Mouse (Mus musculus): ENCODE results near the gene Palld. TPM values are rescaled to one million over a fixed set of nuclear protein-coding genes. Genes with fewer than 3 reads are reported as not detected.

Palld gene
- polyA plus RNA-seq, 2 experiments from 2014 or later = 0.24 to 0.33 TPM

DNA sequence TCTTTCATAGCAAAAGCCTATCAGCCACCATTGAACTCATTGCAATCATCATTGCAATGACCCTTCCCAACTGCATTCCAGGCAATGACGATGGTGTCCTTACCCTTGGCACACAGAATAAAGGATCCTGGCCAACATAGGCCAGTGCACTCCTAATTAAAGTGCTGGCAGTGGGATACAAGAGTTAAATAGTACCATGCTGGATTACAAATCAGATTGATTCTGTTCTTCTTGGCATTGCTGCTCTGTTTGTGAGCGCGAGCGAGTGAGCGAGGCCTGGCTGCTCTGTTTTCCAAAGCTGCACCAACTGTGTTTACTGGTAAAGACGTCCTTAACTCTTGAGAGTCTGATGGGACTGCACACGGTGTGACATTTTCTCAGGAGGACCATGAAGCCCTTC is 37.1 kb downstream of the Palld start:
- ATAC-seq = no peak

DNA sequence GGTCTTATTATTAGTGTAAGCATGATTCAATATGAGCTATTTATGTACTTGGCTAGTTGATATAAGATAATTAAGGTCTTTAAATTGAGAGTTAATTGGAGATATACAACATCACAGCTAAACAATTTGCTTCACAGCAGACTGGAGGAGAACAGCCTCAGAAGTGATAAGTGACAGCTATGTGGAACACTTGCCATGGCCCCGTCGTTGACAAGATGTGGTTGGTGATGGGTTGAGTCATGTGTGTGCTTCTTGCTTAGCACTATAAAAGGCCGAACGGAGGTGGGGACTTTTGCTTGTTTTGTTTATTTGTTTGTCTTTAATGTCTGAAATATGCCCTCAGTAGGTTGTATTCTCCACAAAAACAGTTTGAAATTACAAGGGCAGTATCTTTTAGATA is 51.2 kb downstream of the Palld start:
- ATAC-seq = no peak

DNA sequence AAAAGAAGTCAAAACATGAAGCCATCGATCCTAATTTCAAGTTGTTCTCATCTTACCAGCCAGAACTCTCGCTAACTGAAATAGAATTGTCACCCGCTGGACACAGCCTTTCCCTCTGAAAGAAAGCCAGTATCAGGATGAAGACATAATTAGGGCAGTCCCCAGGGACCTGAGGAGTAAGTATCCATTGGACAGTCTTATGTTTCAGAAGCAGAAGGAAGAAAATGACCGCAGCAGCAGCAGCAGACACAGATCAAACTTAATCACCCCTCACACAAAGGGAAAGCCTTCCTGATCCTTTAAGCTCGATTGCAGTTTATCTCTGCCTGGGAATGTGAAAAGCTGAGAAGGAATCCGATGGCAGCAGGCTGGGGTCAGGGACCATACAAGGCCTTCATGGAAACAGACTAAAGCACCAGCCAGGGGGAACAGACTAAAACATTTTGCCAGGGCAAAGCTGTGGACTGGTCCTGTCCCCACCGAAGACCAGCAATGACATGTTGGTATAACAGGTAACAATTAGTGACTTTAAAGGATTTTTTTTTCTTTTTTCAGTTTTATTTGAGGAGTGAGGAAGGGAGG is 53.8 kb downstream of the Palld start:
- ATAC-seq = no peak

DNA sequence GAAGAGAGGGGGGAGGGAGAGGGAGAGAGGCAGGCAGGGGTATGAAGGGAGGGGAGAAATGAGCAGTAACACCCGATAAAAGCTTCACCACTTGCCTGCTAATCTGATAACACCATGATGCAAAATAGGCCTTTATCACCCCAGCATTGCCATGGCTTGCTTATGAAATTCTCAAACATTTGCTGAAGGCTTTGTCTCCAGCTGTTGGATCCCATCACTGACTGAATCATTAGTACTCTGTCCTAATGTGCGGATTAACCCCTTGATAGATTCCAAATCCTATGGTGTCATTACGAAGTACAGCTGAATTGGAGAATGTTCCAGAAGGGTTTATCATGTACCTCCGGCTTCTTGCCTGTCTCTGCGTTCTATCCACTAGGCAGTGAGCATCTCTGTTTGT is 55.0 kb downstream of the Palld start:
- no peak for ATAC-seq

DNA sequence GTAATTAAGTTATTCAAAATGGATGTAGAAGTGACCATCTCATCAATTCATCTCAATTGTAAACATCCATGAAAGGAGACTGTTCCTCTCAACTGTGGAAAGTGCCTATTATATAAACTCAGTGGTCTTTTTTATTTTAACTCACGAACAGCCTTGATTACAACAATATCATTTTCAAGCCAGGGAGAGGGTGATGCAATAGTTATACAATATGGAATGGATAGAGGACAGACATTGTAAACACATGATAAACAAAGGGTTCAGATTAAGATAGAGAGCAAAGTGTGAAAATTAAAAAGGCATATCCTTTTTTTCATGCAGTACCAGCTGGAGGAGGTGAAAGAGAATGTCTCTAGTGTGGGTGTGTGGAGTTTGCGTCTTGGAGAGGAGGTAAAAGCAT is 57.5 kb downstream of the Palld start:
- no peak for ATAC-seq

DNA sequence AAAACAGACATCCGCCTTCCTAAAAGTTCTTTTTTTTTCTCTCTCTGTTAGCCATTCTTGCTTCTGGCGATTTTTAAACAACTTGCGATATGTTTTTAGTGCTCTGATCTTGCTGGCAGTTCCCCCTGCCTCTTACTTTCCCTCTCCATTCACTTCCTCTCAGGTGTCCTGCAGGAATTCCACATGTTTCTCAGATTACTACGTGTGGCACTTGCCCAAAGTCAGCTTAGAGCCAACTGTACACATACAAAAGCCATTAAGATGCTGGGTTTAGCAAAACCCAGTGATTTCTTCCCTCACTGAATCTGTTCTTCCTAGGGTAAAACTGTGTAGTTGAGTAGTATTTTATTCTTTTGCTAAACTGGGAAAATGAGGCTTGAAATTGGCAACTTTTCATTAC is 57.9 kb downstream of the Palld start:
- no peak for ATAC-seq

DNA sequence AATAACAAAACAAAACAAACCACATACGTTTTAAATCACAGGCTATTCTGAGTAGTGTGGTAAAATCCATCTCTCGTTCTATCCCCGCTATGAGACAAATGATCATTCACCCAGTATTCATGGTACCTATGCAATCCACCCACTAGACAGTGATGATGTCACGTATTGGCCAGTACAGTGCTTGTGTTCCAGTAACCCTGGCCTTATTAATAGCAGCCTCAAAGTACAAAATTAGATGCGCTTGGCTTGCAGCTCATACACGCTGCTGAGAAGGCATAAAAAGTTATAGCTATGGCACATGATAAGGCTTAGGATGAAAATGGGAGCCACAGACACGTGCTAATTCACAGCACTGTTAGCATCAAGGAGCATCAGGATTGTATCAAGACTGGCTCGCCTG is 58.7 kb downstream of the Palld start:
- ATAC-seq = no peak

DNA sequence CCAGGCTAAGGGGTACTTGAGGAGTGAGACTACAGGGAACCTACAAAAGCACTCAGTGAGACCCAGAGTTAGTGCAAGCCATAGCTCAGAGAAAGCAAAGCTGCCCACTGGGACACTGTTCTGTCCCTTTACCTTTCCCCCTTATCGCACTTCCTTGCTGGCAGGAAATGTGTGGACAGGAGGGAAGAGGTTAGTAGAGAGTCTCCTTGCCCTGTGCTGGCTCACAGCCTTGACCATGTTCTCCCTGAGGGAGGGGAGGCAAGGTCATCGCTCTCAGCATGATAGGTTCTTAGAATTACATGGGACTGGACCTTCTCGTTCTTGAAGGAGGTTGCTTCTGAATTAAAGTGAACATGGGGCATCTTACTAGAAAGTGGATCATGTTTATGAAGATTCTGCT is 69.3 kb downstream of the Palld start:
- no peak for ATAC-seq

DNA sequence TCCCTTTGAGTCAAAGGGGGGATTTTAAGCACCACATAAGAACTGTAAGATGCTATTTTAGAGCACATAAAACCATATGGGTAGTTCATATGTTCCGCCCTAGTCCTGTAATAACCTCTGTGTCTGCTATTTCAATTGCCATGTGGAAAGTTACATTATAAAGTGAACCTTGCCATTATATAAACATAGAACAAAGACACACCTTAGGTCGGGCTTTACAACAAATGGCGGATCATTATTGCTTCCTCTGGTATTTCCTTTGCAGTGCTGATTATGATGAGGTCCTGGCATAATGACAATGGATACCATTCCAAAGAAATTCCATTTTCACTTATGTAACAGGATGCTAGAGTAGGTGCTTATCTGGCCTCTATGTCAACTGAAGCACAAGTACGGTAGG is 70.5 kb downstream of the Palld start:
- no peak for ATAC-seq

DNA sequence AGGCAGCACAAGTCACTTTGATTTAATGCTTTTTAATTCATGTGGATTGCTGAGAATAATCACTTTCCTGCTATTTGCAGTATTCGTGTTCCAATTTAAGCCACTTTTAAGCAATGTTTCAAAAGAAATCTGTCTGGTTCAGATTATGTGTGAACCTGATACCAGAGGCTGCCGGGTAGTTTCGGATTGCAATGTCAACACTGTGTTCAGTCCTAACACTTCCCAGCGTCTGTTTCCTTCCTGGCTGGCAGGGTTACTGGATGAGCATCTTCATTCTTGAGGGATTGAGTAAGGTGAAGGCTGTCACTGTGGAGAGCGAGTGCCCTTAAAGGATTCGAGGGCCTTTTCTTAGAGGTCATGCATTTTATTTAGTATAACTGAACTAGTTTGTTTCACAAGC is 71.7 kb downstream of the Palld start:
- no peak for ATAC-seq

DNA sequence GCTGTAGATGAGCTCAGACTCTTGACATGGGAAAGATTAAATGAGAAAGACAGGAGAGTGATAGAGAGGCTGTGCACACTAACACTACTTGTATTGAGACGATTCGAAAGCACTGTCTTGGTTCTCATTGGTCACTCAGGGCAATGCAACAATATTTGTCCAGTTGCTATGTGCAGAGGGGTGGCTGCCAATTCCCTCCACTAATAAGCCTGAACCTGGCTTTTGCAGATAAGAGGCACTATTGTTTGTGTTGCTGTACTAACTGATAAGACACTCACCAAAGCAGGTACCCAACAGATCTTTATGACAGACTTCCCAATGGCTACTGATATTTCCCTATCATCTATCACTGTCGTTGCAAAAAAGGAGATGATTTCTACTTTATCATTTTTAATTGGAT is 77.9 kb downstream of the Palld start:
- no peak for ATAC-seq

DNA sequence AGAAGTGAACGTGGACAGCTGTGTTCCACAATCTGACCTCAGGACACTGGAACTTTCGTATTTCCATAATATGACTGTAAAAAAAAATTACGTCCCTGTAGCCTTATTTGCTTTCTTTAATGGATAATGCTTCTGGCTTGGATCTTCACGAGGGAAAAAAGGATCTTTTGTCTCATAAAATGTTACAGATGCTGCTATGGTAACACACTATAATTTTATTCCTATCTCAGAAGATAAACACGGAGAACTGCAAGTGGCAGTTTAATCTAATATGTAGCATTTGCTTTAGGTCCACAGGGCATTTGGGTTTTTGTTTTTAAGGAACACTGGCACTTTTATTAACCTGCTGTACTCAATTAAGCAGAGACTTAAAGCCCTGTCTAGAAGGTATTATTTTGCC is 79.3 kb downstream of the Palld start:
- ATAC-seq = no peak

DNA sequence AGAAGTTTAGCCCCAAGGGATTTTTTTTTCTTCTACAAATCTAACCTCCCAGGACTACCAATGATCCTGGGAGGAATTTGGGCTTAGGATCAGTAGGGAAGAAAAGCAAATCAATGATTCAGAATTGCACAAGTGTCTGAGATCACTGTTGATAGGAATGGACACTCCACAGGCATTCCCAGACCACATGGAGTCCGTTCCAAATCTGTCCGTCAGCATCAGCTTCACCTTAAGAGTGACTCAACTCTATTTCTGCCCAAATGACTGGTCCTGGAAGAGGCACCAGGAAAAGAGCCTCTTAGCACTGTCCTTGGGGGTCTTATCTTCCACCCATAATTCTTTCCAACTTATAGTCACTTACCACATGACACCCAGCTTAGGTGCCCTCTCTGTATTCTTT is 98.7 kb downstream of the Palld start:
- ATAC-seq = no peak

DNA sequence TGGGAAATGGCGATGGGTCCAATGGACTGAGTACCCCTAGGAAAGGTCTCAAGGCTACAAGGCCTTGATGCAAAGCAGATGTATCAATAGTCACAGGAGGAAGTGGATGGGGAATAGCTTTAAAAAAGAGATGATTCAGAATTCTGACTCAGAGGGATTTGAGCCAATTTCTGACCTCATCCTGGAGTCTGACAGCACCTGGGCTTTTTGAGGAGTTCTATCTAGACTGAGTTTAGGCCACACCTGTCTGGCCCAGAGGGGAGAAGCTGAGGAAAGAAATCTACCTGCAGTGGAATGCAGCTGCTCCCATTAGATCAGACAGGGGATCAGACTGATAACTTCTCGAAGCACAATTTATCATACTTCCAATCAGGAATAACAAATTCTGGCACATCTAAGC is 99.7 kb downstream of the Palld start:
- no peak for ATAC-seq

DNA sequence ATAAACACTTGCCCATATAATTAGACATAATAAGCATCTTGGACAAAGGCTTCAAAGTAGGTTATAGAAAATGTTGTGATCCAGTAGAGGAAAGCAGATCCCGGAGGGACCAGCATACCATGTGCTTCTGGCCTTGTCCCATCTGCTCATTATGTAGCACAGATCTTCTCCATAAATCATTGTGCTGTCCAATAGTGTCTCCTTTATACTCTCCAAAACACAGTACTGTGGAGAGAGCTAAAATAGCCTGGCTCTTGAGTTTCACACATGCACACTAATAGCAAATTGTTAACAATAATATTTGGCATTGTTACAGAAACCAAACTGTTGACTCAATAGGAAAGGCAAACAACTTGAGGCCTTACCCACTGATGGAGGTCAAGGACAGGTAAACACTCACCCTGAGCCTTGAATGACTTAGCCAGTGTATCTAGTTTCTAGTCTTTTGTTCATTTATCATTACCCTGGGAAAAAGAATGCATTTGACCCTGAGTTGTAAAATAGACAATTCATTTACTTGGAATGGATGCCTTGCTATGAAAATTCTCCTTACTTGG is 105.0 kb downstream of the Palld start:
- no peak for ATAC-seq

DNA sequence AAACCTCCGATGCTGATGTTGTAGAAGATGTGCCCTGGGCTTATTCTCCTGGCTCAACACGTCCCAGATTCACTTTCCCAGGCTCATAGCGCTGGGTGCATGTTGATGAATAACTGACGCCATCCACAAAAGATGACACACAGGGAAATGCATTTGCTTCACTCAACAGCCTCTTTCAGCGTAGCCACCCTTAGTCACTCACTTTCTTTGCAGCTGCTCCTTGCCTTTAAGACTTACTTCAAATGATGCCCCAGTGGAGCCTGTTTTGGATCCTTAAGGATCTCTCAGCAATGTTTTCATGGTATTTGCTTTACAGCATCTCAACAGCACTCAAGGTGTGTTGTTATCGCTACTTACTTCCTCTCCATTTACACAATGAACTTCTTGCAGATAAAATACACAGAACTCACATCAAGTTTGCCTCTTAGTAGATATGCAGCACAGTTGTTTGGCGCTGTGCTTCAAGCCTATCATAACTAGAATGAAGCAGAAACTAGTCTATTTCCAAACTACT is 105.9 kb downstream of the Palld start:
- ATAC-seq = no peak

DNA sequence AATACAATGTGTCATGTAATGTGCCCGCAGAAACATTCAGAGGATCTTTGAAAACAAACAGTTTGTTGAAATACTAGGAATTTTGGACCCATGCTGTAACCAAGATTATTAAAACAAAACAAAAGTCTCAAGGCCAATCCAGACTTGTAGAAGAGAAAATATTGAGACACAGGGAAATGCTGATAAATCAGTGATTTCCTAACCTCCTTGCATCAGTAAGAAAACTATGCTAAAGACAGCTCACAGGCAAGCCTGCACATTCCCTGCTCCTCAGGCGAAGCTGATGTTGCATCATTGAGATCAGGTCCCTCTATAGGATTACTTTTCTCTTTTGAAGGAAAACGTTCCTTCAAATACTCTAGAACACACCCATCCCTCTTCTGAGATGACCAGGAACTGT is 112.5 kb downstream of the Palld start:
- ATAC-seq = no peak

DNA sequence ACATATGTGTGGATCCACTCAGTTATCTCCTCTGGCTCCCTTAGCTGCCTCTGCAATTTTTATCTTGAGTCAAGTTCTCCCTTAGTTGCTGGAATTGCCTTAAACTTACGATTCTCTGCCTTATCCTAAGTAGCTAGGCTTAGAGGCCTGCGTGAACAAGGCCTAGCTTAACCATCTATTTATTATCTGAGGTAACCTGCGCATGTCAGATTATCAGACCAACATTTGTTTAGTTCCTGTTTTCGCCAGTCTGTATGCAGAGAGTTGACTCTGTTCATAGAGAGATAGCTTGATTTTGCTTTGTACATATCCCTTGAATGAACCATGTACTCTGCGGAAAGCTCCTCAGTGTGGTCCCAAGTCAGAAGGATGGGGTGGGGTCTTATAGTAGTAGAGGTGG is 113.2 kb downstream of the Palld start:
- no peak for ATAC-seq

DNA sequence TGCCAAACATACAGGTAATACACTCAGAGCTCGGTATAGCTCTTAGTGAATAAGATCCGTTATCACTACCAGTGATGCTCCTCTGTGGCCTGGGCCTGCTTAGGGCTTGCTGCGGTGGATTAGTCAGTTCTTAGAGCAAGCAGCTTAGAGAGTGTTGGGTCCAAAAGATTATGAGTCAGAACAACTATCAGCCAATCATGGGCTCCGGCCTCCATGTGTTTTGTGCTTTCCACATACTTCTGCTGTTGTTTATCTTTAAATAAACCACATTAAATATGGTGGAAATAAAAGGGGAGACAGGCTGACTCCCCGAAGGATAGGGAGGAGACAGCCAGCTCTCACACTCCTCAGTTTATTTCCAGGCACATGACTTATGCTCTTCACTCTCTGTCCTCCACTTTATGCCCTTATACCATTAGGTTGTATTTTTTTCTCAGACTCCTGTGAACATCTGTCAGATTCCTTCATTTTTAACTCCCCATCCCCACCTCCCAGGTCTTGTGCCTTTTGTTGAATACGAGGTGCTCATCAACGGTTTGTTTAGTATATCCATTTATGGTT is 119.5 kb downstream of the Palld start:
- no peak for ATAC-seq

DNA sequence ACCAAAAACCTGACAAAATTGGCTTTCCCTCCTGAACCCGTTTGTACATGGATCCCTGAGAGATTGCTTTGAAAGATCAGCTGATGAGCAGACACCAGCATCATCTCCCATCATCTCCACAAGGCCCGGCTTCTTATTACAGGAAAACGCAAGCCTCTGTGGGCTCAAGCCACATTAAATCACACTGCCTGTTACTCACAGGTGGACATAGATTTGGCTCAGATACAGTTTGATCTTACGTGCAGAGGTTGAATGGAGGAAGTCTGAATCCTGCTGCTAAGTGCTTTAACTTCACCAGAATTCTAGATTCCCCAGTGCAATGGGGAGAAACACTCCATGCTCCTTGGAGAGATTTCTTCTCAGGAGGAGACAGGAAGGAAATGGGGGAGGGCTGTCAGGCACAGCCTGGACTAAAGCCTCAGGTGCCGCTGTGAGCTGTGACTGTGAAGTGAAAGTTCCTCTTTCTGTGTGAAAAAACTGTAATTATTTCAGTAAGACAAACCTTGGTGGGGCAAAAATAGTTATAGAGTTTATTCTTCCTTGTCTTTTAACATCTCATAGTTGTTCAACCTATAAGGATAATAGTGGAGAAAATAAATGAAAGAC is 121.7 kb downstream of the Palld start:
- no peak for ATAC-seq

DNA sequence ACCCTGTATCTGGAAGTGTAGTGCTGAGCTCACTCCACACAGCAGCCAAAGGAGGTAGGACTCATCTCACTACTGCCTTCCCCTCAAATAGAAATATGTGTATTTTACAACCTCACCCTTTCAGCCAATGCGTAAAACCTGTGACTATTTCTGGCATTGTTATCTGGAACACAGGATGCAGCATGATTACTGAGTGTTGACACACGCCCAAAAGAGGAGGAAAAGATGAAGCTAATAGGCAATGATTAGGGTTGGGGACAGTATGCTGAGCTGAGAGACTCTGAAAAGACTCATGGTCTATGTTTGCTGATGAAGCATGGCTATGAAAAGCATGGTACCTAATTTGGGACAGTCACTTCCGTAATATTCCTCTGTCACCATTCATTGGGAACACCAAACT is 124.3 kb downstream of the Palld start:
- ATAC-seq = no peak

DNA sequence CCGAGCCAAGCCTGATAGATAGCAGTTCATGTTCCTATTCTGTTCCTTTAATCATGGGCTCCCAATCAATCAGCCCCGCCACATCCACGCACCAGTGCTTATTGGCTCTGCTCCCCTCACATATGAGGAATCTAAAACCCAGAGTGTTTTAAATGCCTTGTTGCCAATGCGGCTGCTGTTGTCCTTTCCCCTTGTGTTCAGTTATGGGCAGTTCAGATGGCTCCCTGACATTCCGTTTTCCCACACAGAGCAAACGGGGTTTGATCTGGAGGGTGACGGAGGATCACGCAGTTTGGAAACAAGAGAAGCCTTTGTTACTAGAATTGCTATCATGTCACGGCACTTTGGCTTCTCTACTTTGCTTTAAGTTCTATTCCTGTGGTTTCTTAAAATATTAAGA is 125.9 kb downstream of the Palld start:
- ATAC-seq = no peak

DNA sequence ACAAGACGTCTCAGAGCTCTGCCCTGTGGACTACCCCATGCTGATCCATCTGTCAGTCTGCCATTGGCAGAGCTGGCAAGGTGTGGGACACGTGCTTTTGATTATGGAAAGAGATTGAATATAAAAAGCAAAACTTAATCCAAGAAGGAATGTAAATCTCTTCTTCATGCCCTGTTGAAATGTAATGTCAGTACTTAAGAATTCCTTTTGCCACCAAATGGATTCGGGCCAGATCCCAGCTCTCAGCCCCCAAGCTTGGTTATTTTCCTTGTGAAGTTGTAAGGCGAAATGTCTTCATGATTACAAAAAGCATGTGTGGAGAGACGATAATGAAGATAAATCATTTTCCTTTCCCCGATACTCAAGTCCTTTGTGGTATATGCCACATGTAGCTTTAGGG is 126.6 kb downstream of the Palld start:
- no peak for ATAC-seq

DNA sequence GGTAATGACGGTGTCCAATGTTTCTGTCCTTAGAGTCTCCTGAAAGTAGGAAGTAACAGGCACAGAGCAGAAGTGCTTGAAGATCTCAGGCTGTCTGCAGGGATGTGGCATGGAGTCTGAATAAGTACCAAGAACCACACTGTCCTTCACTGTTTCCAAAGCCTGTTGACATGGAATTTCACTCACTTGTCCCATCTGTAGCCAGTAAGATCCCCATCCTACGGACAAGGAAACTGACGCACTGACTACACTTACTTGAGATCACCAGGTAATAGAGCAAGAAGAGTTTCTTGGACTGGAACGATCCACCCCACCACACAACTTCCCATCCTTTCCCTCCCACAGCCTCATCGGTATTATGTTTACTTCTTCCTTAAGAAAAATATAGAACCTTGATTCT is 128.3 kb downstream of the Palld start:
- no peak for ATAC-seq
